27 mouse cellular contexts compared by ENCODE assay signal in the genomic region with DNA sequence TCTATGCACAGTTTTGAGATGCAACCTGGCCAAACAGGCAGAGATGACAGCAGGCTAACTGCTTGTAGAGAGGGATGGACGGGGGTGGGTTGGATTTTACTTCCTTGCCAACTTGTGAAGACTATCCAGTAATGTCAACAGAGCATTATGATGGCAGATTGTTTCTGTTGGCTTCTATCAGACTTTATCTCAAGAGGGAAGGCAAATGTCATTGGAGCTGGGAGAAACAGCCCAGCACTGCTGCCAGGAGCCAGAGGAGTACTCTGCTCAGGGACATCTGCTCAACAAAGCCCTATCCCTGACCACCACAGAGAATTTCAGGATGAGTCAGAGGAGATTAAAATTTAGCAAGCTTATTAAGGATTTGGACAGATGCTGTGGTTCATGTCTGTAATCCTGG. TPM values are rescaled to one million over a fixed set of nuclear protein-coding genes. Genes with fewer than 3 reads are reported as not detected.
DNase-seq lines count a peak whose midpoint lies in the region; ATAC-seq and TF ChIP-seq lines count a peak whose summit lies in the region.
"Had no signal": no experiment of that assay in that cellular context is flagged by ENCODE, and none has a peak within 500 bp of the region (broad histone marks: within the 10 kb centered on the region; RNA-seq: fewer than 3 reads in every experiment).

No protein-coding gene starts in this region.

- H3K27me3 ChIP-seq in heart, postnatal 0 days (ENCODE audit: control insufficient read depth, insufficient read depth, low read length): no peaks in the 10 kb centered on the region
- no peaks in the 10 kb centered on the region for H3K27me3 ChIP-seq in midbrain, postnatal 0 days (ENCODE audit: insufficient read depth, low read length)
- H3K27me3 ChIP-seq in midbrain, embryonic 11.5 days (ENCODE audit: control insufficient read depth, insufficient read depth, low read length): no peaks in the 10 kb centered on the region
- H3K27me3 ChIP-seq: CH12.LX; hindbrain, embryonic 12.5 days; limb, embryonic 12.5 days had no signal

- peak; percentile 40 to 53 for DNase-seq in adrenal gland, postnatal 36 days
- DNase-seq in adrenal gland, postnatal 10 days: no peak
- peak; percentile 24 for DNase-seq in heart, postnatal 0 days (ENCODE audit: low spot score)
- DNase-seq in heart, postnatal 25 days (ENCODE audit: low spot score): no peak
- peak; percentile 5 for DNase-seq in midbrain, postnatal 0 days (ENCODE audit: low spot score)
- DNase-seq in midbrain, embryonic 11.5 days (ENCODE audit: low spot score, missing footprints): no peak
- peak; percentile 15 for DNase-seq in brain, adult 2 months (ENCODE audit: low read depth, low spot score)
- DNase-seq: B cell, adult 2 months; cerebellum, adult 9-10 months; gastrocnemius, postnatal 10 days; heart, postnatal 10 days; kidney, postnatal 25 days; liver, postnatal 0 days; right cerebral cortex, postnatal 14 days; thymus, postnatal 14 days had no signal

- 0% methylated on average over 1 of the region's 1 CpGs for WGBS in heart, postnatal 0 days
- WGBS in midbrain, postnatal 0 days: 76% methylated on average over 1 of the region's 1 CpGs
- whole genome bisulfite sequencing in midbrain, embryonic 11.5 days: 73% methylated on average over 1 of the region's 1 CpGs

- no peak overlapping the region for H3K4me3 ChIP-seq in heart, postnatal 0 days (ENCODE audit: low read depth, low read length)
- no peak overlapping the region for H3K4me3 ChIP-seq in midbrain, postnatal 0 days (ENCODE audit: low read depth, low read length)
- no peak overlapping the region for H3K4me3 ChIP-seq in midbrain, embryonic 11.5 days (ENCODE audit: low read depth, low read length)
- H3K4me3 ChIP-seq: forebrain, embryonic 10.5 days; hindbrain, embryonic 12.5 days; limb, embryonic 12.5 days; midbrain, embryonic 10.5 days had no signal

- H3K27ac ChIP-seq in heart, postnatal 0 days (ENCODE audit: low read depth): no peak overlapping the region
- no peak overlapping the region for H3K27ac ChIP-seq in midbrain, postnatal 0 days (ENCODE audit: low read depth, low read length)
- H3K27ac ChIP-seq in midbrain, embryonic 11.5 days (ENCODE audit: low read depth, low read length): no peak overlapping the region
- H3K27ac ChIP-seq: forebrain, embryonic 10.5 days; hindbrain, embryonic 12.5 days; limb, embryonic 12.5 days; macrophage; midbrain, embryonic 10.5 days had no signal

- TF ChIP-seq EP300 in heart, postnatal 0 days (IDR thresholded peaks at IDR 0.05; ENCODE audit: low read depth): no peak

- H3K9ac ChIP-seq in heart, postnatal 0 days (replicated peaks; ENCODE audit: low read depth, low read length): no peak overlapping the region
- H3K9ac ChIP-seq in midbrain, postnatal 0 days (replicated peaks; ENCODE audit: low read length, poor library complexity, severe bottlenecking): no peak overlapping the region
- H3K9ac ChIP-seq in midbrain, embryonic 11.5 days (ENCODE audit: low read length): no peak overlapping the region
- H3K9ac ChIP-seq: hindbrain, embryonic 12.5 days; limb, embryonic 12.5 days; liver, postnatal 0 days had no signal

- intact Hi-C loops in heart, postnatal 25 days (cut with DNase I): no loop called here

- no peaks in the 10 kb centered on the region for H3K36me3 ChIP-seq in heart, postnatal 0 days (replicated peaks; ENCODE audit: control insufficient read depth, insufficient read depth, low read length)
- no peaks in the 10 kb centered on the region for H3K36me3 ChIP-seq in midbrain, postnatal 0 days (ENCODE audit: insufficient read depth, low read length)
- H3K36me3 ChIP-seq in midbrain, embryonic 11.5 days (ENCODE audit: control insufficient read depth, insufficient read depth, low read length): no peaks in the 10 kb centered on the region
- H3K36me3 ChIP-seq: forebrain, embryonic 10.5 days; G1E; hindbrain, embryonic 12.5 days; limb, embryonic 12.5 days; midbrain, embryonic 10.5 days had no signal

- H3K4me2 ChIP-seq in heart, postnatal 0 days (ENCODE audit: low read depth, low read length): no peak overlapping the region
- no peak overlapping the region for H3K4me2 ChIP-seq in midbrain, postnatal 0 days (ENCODE audit: low read depth, low read length, poor library complexity, severe bottlenecking)
- no peak overlapping the region for H3K4me2 ChIP-seq in midbrain, embryonic 11.5 days
- H3K4me2 ChIP-seq: hindbrain, embryonic 12.5 days; limb, embryonic 12.5 days; liver, embryonic 11.5 days had no signal

- H3K4me1 ChIP-seq in heart, postnatal 0 days (ENCODE audit: control insufficient read depth, insufficient read depth): peaks cover 25% of the 10 kb centered on the region
- no peaks in the 10 kb centered on the region for H3K4me1 ChIP-seq in midbrain, postnatal 0 days (ENCODE audit: insufficient read depth, low read length)
- H3K4me1 ChIP-seq in midbrain, embryonic 11.5 days (ENCODE audit: control insufficient read depth, insufficient read depth, low read length): no peaks in the 10 kb centered on the region
- H3K4me1 ChIP-seq: hindbrain, embryonic 12.5 days; limb, embryonic 12.5 days had no signal

- no peak for TF ChIP-seq CTCF in heart, postnatal 0 days (IDR thresholded peaks at IDR 0.05; ENCODE audit: low read depth)
- no peak for TF ChIP-seq CTCF in midbrain, postnatal 0 days (IDR thresholded peaks at IDR 0.05)

- no peaks in the 10 kb centered on the region for H3K9me3 ChIP-seq in heart, postnatal 0 days (replicated peaks; ENCODE audit: control insufficient read depth, low read length)
- no peaks in the 10 kb centered on the region for H3K9me3 ChIP-seq in midbrain, postnatal 0 days (ENCODE audit: low read length)
- H3K9me3 ChIP-seq in midbrain, embryonic 11.5 days (ENCODE audit: control insufficient read depth, low read length): no peaks in the 10 kb centered on the region
- H3K9me3 ChIP-seq: forebrain, embryonic 10.5 days; G1E; hindbrain, embryonic 12.5 days; limb, embryonic 12.5 days; midbrain, embryonic 10.5 days had no signal

- ATAC-seq in heart, postnatal 0 days (ENCODE audit: insufficient read depth, low read depth): peak; percentile 48; the same call in 1 of the 2 replicates
- no peak for ATAC-seq in midbrain, postnatal 0 days (ENCODE audit: low FRiP score)
- ATAC-seq in midbrain, embryonic 11.5 days (ENCODE audit: low FRiP score): no peak
- ATAC-seq: forebrain, embryonic 16.5 days; intestine, postnatal 0 days; liver, postnatal 0 days had no signal

RNA-seq across cellular contexts. Expression of a gene that starts 18.3 kb away (rescaled TPM):
- 1 to 10 TPM; 3.8 to 8.2 TPM for total RNA-seq in adrenal gland, postnatal 36 days (2021)
- 1 to 10 TPM; 5.2 to 7.1 TPM for total RNA-seq in adrenal gland, postnatal 10 days (2021)
- total RNA-seq in heart, postnatal 0 days (2014; rRNA removed; ENCODE audit: low replicate concordance): 16.2 and 28.2 TPM in 2 replicates
- polyA plus RNA-seq in heart, postnatal 0 days (2015; fragmentation: Nextera tagmentation; extraction: Ambion mirVana): 7.3 and 9.7 TPM in 2 replicates
- total RNA-seq in heart, postnatal 25 days (2021): 1 to 10 TPM; 1.9 to 2.7 TPM
- 4.8 and 5.5 TPM in 2 replicates for total RNA-seq in midbrain, postnatal 0 days (2014; rRNA removed)
- 3.9 and 4.2 TPM in 2 replicates for polyA plus RNA-seq in midbrain, postnatal 0 days (2015; fragmentation: Nextera tagmentation; extraction: Ambion mirVana)
- 1.3 and 1.7 TPM in 2 replicates for polyA plus RNA-seq in midbrain, embryonic 11.5 days (2014; fragmentation: Nextera tagmentation; extraction: Ambion mirVana)
- total RNA-seq: granulocyte monocyte progenitor cell, adult 5-6 weeks; neutrophil, adult 5-6 weeks had no signal
- polyA plus RNA-seq: G1E had no signal

RNA-seq across cellular contexts. Expression of a gene that starts 59.7 kb away (rescaled TPM):
- total RNA-seq in adrenal gland, postnatal 36 days (2021): 10 to 100 TPM; 36.8 to 42.8 TPM
- 10 to 100 TPM; 31.6 to 34.4 TPM for total RNA-seq in adrenal gland, postnatal 10 days (2021)
- 14.2 and 28.8 TPM in 2 replicates for total RNA-seq in heart, postnatal 0 days (2014; rRNA removed; ENCODE audit: low replicate concordance)
- polyA plus RNA-seq in heart, postnatal 0 days (2015; fragmentation: Nextera tagmentation; extraction: Ambion mirVana): 27.7 and 30.2 TPM in 2 replicates
- total RNA-seq in heart, postnatal 25 days (2021): 1 to 10 TPM; 5.8 to 7.0 TPM
- 71.4 and 79.8 TPM in 2 replicates for total RNA-seq in midbrain, postnatal 0 days (2014; rRNA removed)
- polyA plus RNA-seq in midbrain, postnatal 0 days (2015; fragmentation: Nextera tagmentation; extraction: Ambion mirVana): 104 and 110 TPM in 2 replicates
- 105 and 113 TPM in 2 replicates for polyA plus RNA-seq in midbrain, embryonic 11.5 days (2014; fragmentation: Nextera tagmentation; extraction: Ambion mirVana)

RNA-seq across cellular contexts. Expression of a gene that starts 59.8 kb away (rescaled TPM):
- total RNA-seq in adrenal gland, postnatal 36 days (2021): 10 to 100 TPM; 17.3 to 29.2 TPM
- 10 to 100 TPM; 13.1 to 24.7 TPM for total RNA-seq in adrenal gland, postnatal 10 days (2021)
- total RNA-seq in heart, postnatal 0 days (2014; rRNA removed; ENCODE audit: low replicate concordance): 16.8 and 21.2 TPM in 2 replicates
- 5.9 and 6.3 TPM in 2 replicates for polyA plus RNA-seq in heart, postnatal 0 days (2015; fragmentation: Nextera tagmentation; extraction: Ambion mirVana)
- total RNA-seq in heart, postnatal 25 days (2021): 10 to 100 TPM; 13.0 to 13.4 TPM
- 15.9 and 24.0 TPM in 2 replicates for total RNA-seq in midbrain, postnatal 0 days (2014; rRNA removed)
- 10.0 and 10.4 TPM in 2 replicates for polyA plus RNA-seq in midbrain, postnatal 0 days (2015; fragmentation: Nextera tagmentation; extraction: Ambion mirVana)
- 15.7 and 18.7 TPM in 2 replicates for polyA plus RNA-seq in midbrain, embryonic 11.5 days (2014; fragmentation: Nextera tagmentation; extraction: Ambion mirVana)

Comparison
In these comparisons a context has a peak if more than half of its experiments do, and no peak if none do; other contexts are left out.
1. DNase-seq: peak in adrenal gland, postnatal 36 days (2 of 2), heart, postnatal 0 days (single experiment), midbrain, postnatal 0 days (single experiment) and brain, adult 2 months (single experiment); none in adrenal gland, postnatal 10 days (single experiment), heart, postnatal 25 days (single experiment) and midbrain, embryonic 11.5 days (single experiment).